Mouse (Mus musculus) left cerebral cortex, postnatal 10 days (tissue): ENCODE measurements around the gene Fmn2. TPM values are rescaled to one million over a fixed set of nuclear protein-coding genes. Genes with fewer than 3 reads are reported as not detected.

Experiments used
- DNase-seq, 2 experiments: peaks; one replicate each; pipeline ENCODE4 v3.0.0; 2021 to 2022; ENCODE audit warnings: low spot score in 2 of 2, mixed read lengths in 1 of 2; ENCODE audit errors: extremely low spot score in 1 of 2
- intact Hi-C: fragments of 180-260 bp; cut with DNase I; formaldehyde crosslinking; loops from one replicate; pipeline ENCODE4 v1.15.1; 2025
- total RNA-seq, 2 experiments: library from RNA; stranded (reverse); gene quantifications; 2 replicates each; pipeline ENCODE4 v1.2.3; 2021

Fmn2 gene
- total RNA-seq, 2 experiments from 2014 or later, result 54.9 to 55.8 TPM

GRCm38 (mm10) chr1:174553272-174554007 is 51.8 kb downstream of the Fmn2 start:
- peak; percentile 44 to 75 for DNase-seq
- intact Hi-C loops, result loop anchor here (2.0 kb wide), 1 partner anchor 51 kb away; no protein-coding TSS in a partner anchor

- no peak for DNase-seq
- intact Hi-C loops, result no loop called here
Measured at GRCm38 (mm10) chr1:174555412-174555811, 53.8 kb downstream of the Fmn2 start.

DNA sequence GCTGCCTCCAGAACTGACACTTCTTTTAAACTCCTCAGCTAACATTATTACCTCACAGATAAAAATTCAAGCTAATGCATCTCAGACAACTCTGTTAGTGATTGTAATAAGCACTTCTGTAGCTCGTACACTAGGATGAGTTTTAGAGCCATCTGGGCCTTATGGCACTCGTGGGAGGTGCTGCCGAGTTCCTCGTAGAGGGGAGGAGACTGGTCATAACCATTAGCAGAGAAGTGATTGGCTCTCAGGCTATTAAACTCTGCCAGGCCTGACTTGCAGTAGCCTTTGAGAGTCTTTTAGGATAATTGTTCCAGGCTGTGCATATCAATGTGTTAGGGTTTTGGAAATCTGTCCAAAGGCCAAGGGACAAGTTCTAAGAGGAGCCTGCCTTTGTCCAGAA is 55.6 kb downstream of the Fmn2 start:
- no peak for DNase-seq
- intact Hi-C loops, result no loop called here

- no peak for DNase-seq
- intact Hi-C loops, result no loop called here
Measured at GRCm38 (mm10) chr1:174557841-174558240, 56.2 kb downstream of the Fmn2 start.

GRCm38 (mm10) chr1:174558488-174558887 is 56.9 kb downstream of the Fmn2 start:
- DNase-seq, result peak in 1 of 2 experiments; percentile 22
- intact Hi-C loops, result no loop called here

DNA sequence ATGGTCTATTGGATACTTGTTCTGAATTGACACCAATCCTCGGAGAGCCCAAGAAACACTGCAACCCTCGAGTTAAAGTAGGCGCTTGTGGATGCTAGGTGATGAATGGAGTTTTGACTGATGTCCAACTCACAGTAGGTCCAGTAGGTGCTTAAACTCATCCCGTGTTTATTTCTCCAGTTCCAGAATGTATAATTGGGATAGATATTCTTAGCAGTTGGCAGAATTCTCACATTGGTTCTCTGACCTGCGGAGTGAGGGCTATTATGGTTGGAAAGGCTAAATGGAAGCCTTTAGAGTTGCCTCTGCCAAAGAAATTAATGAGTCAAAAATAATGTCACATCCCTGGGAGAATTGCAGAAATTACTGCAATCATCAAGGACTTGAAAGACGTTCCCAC is 62.9 kb downstream of the Fmn2 start:
- no peak for DNase-seq
- intact Hi-C loops, result no loop called here

DNA sequence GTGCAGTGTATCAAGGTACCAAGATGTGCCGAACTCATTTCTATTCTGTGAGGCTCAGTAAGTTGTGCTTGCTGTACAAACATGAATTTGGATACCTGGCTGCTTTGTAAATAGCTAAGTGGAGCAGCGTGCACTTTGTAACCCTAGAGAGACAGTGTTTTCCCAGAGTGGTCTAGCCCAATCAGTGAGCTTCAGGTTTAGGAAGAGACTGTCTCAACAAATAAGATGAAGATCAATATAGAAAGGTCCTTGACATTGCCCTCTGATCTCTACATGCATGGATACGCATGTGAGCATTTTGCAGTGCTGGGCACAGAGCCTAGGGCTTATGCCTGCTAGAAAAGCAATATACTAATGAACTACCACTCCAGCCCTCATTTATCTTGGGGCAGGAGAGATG is 67.0 kb downstream of the Fmn2 start:
- DNase-seq, result no peak

DNA sequence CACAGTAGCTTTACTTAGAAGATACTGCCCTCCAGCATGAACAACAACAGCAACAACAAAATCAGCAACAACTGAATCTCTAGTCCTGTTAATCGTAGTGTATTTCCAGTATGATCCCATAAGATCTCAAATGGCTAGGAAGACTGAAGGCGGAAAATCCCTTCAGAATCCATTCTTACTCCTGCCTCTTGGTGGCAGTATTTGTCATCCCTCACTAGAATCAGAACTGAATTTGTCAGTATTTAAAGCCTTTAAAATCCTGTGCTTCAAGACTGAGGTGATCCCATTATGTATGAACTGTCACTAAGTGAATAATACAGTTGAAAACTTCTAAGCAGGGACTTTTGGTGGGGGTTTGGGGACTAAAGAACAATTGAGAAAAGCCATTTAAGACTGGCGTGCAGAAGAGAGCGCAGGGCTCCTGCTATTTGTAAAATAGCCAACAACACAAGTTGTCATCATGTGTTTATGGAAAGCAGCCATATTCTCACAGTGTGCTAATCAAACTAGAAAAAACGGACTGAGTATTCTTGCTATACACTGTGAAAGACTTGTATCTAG is 90.9 kb downstream of the Fmn2 start:
- DNase-seq, result no peak
- intact Hi-C loops, result no loop called here

More for the DNA sequence above, 67.0 kb downstream of the Fmn2 start:
- intact Hi-C loops, result no loop called here

DNA sequence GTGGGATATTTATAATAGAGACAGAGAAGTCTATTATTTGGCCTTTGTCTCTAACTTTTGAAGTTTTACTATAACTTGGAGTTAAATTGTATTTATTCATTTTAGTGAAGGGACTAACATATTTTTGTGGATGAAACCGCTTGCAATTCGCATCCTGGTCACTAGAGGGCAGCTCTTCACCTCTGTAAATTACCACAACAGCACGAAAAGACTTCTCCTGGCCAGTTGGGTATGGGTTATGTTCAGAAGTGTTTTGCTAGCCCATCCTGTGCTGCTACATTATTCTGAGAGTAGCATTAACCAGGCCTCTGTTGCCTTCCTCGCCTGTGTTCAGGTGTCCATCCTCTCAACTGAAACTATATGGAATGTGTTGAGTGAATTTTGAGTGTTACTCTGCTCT is 93.4 kb downstream of the Fmn2 start:
- DNase-seq, result peak; percentile 44 to 58
- intact Hi-C loops, result loop anchor here (5.0 kb wide), 2 partner anchors 327 to 402 kb away; partner anchors contain the start of gene Grem2

DNA sequence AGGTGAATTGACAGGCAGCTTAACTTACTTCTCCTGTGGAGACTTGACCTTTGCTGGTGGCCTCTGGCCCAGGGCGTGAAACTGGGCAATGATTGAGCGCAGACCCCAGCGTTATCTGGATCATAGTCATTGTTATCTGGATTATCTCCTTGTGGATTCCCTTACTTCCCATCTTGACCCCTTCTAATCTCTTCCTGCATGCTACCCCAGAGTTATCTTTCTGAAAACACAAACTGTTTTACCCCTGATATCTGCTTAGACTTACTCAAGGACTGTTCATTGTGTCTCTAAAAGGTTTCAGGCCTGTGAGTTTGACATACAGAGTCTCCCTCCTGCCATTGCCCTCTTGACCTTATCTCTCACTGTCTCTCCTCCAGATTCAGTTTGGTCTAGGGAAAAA is 95.9 kb downstream of the Fmn2 start:
- DNase-seq, result no peak
- intact Hi-C loops, result loop anchor here (5.0 kb wide), 2 partner anchors 325 to 400 kb away; partner anchors contain the start of gene Grem2

- intact Hi-C loops, result loop anchor here (5.0 kb wide), 2 partner anchors 324 to 399 kb away; partner anchors contain the start of gene Grem2
- no peak for DNase-seq
Measured at GRCm38 (mm10) chr1:174598226-174598625, 96.6 kb downstream of the Fmn2 start.

GRCm38 (mm10) chr1:174600041-174600440 is 98.4 kb downstream of the Fmn2 start:
- intact Hi-C loops, result no loop called here

GRCm38 (mm10) chr1:174600620-174601019 is 99.0 kb downstream of the Fmn2 start:
- DNase-seq, result no peak

More at GRCm38 (mm10) chr1:174600041-174600440, 98.4 kb downstream of the Fmn2 start:
- DNase-seq, result no peak

GRCm38 (mm10) chr1:174617368-174617767 is 115.7 kb downstream of the Fmn2 start:
- no peak for DNase-seq
- intact Hi-C loops, result no loop called here

More at GRCm38 (mm10) chr1:174600620-174601019, 99.0 kb downstream of the Fmn2 start:
- intact Hi-C loops, result no loop called here

GRCm38 (mm10) chr1:174621512-174621911 is 119.9 kb downstream of the Fmn2 start:
- DNase-seq, result no peak
- intact Hi-C loops, result no loop called here

GRCm38 (mm10) chr1:174623054-174623453 is 121.4 kb downstream of the Fmn2 start:
- DNase-seq, result no peak
- intact Hi-C loops, result no loop called here

DNA sequence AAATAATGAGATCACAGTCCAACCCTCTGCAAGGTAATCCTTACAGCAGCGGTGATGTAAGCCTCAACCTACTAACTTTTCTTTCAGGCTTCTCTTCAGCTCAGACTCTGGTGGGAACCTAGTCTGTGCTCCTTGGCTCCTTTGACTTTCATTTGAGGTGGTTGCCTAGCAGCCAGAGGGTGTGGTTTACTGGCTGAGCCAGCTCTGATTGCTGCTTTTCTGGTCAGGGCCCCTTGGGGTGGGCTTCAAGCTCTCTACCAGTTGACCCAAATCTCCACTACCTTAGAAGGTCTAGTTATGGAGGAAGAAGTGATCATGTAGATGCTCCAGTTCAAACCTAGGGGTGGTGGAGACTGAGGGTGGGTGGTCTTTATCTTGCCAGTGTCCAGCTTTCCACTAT is 128.4 kb downstream of the Fmn2 start:
- intact Hi-C loops, result no loop called here
- no peak for DNase-seq

DNA sequence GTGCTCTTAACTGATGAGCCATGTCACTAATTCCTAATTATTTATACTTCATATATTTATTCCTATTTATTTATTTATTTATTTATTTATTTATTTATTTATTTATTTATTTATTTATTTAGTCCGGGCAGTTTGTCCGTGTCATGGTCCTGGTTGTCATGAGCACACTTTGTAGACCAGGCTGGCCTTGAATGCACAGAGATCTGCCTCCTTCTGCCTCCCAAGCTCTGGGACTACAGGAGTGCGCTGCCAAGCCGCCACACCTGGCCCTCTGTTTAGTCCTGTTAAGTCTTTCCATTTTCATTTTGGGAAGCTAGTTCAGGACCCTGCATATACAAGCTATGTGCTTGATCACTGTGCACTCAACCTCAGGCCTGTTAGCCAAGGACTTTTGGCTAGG is 134.7 kb downstream of the Fmn2 start:
- DNase-seq, result no peak
- intact Hi-C loops, result no loop called here

- DNase-seq, result no peak
- intact Hi-C loops, result no loop called here
Measured at GRCm38 (mm10) chr1:174637564-174638085, 136.0 kb downstream of the Fmn2 start.

GRCm38 (mm10) chr1:174640901-174641300 is 139.3 kb downstream of the Fmn2 start:
- no peak for DNase-seq

More at GRCm38 (mm10) chr1:174640901-174641300, 139.3 kb downstream of the Fmn2 start:
- intact Hi-C loops, result no loop called here
